Mouse (Mus musculus) hindbrain, embryonic 14.5 days (tissue): ENCODE results near the gene Fam198a. TPM values are rescaled to one million over a fixed set of nuclear protein-coding genes. Genes with fewer than 3 reads are reported as not detected.

Experiments
- ATAC-seq: fragments of 200-750 bp; cut with Nextera tagmentation; 2 replicates; pipeline ENCODE4 v1.8.0; 2017; ENCODE audit warnings: moderate number of reproducible peaks, mild to moderate bottlenecking, moderate TSS enrichment, moderate library complexity; ENCODE audit not compliant: low FRiP score
- DNase-seq: peaks from one replicate; pipeline ENCODE4 v3.0.0-alpha.2; 2015; ENCODE audit warnings: low spot score
- H3K27ac ChIP-seq: fragments of 300-500 bp; sonication (generic); 2 replicates; pipeline ENCODE4 v1.5.1; 2014; ENCODE audit warnings: mild to moderate bottlenecking, moderate library complexity
- H3K27me3 ChIP-seq: fragments of 300-500 bp; sonication (generic); 2 replicates; pipeline ENCODE4 v1.6.1; 2014; ENCODE audit warnings: mild to moderate bottlenecking, low read length, mixed read lengths; ENCODE audit not compliant: control insufficient read depth, insufficient read depth
- H3K36me3 ChIP-seq: fragments of 300-500 bp; sonication (generic); replicated peaks from 2 replicates; pipeline ENCODE4 v1.6.1; 2014; ENCODE audit not compliant: control insufficient read depth, insufficient read depth
- H3K4me1 ChIP-seq: fragments of 300-500 bp; sonication (generic); replicated peaks from 2 replicates; pipeline ENCODE4 v1.6.1; 2014; ENCODE audit warnings: antibody characterized with exemption, low read length, mixed read lengths; ENCODE audit not compliant: control insufficient read depth, insufficient read depth
- H3K4me2 ChIP-seq: fragments of 300-500 bp; sonication (generic); replicated peaks from 2 replicates; pipeline ENCODE4 v1.6.1; 2014; ENCODE audit warnings: mild to moderate bottlenecking, moderate library complexity
- H3K4me3 ChIP-seq: fragments of 300-500 bp; sonication (generic); replicated peaks from 2 replicates; pipeline ENCODE4 v1.5.1; 2014; ENCODE audit warnings: mild to moderate bottlenecking, low read length
- H3K9ac ChIP-seq: fragments of 300-500 bp; sonication (generic); 2 replicates; pipeline ENCODE4 v1.6.1; 2014
- H3K9me3 ChIP-seq: fragments of 300-500 bp; sonication (generic); 2 replicates; pipeline ENCODE4 v1.6.1; 2016; ENCODE audit warnings: low read length; ENCODE audit not compliant: control insufficient read depth
- WGBS: fragments of 180-500 bp; shearing (Covaris S2); extraction: QIAGEN DNeasy Blood & Tissue Kit; methylation state at CpG from one replicate; pipeline ENCODE4 v1.1.7; 2014; 5-methylcytosine and 5-hydroxymethylcytosine counted together
- polyA plus RNA-seq: library from polyadenylated mRNA; unstranded; fragments of >200 nt; fragmentation: Nextera tagmentation; extraction: Ambion mirVana; gene quantifications from 2 replicates; pipeline ENCODE4 v1.2.1, GENCODE M21; 2014

Gene Fam198a
- 1.7 TPM in 2 replicates for polyA plus RNA-seq

- H3K9me3 ChIP-seq: no peaks in the 10 kb centered on the region
- H3K27me3 ChIP-seq: no peaks in the 10 kb centered on the region
- no peaks in the 10 kb centered on the region for H3K36me3 ChIP-seq
- H3K4me2 ChIP-seq: peak within 1 kb of the TSS; percentile 47
- DNase-seq (peak; percentile 77), ATAC-seq (peak; percentile 88)
- peak within 1 kb of the TSS; percentile 17 for H3K4me3 ChIP-seq
- 8% methylated on average over 14 of the region's 14 CpGs for WGBS
- peaks cover 12% of the 10 kb centered on the region for H3K4me1 ChIP-seq
- peak within 1 kb of the TSS; percentile 21; the same call in 1 of the 2 replicates for H3K9ac ChIP-seq
- peak within 1 kb of the TSS; percentile 62 for H3K27ac ChIP-seq
These were observed at the start of gene Fam198a for GRCm38 (mm10) chr9:121950418-121951113. Gene Fam198a, plus strand, starts transcription at chr9:121950988.

GRCm38 (mm10) chr9:121901710-121902700, 48.8 kb upstream of the Fam198a start:
- Histone ChIP-seq H3K27me3 (no peaks in the 10 kb centered on the region), H3K27ac (no peak overlapping the region), H3K4me1 (no peaks in the 10 kb centered on the region), H3K9me3 (no peaks in the 10 kb centered on the region), H3K4me2 (no peak overlapping the region), H3K9ac (no peak overlapping the region), H3K36me3 (no peaks in the 10 kb centered on the region), H3K4me3 (no peak overlapping the region)
- DNase-seq (no peak), ATAC-seq (no peak)
- WGBS: 84% methylated on average over 5 of the region's 5 CpGs

- WGBS: 86% methylated on average over 8 of the region's 8 CpGs
- DNase-seq (no peak), ATAC-seq (no peak)
- Histone ChIP-seq H3K27ac (no peak overlapping the region), H3K4me2 (no peak overlapping the region), H3K4me3 (no peak overlapping the region), H3K36me3 (no peaks in the 10 kb centered on the region), H3K9me3 (no peaks in the 10 kb centered on the region), H3K27me3 (no peaks in the 10 kb centered on the region), H3K4me1 (no peaks in the 10 kb centered on the region), H3K9ac (no peak overlapping the region)
These were observed 47.1 kb upstream of the Fam198a start for GRCm38 (mm10) chr9:121903476-121904305.

- WGBS: 87% methylated on average over 4 of the region's 4 CpGs
- Histone ChIP-seq H3K9me3 (no peaks in the 10 kb centered on the region), H3K4me1 (no peaks in the 10 kb centered on the region), H3K4me2 (no peak overlapping the region), H3K27me3 (no peaks in the 10 kb centered on the region), H3K4me3 (no peak overlapping the region), H3K9ac (no peak overlapping the region), H3K27ac (no peak overlapping the region), H3K36me3 (no peaks in the 10 kb centered on the region)
- ATAC-seq (no peak), DNase-seq (no peak)
These were observed 46.5 kb upstream of the Fam198a start for GRCm38 (mm10) chr9:121904319-121904718.

GRCm38 (mm10) chr9:121904946-121905345, 45.8 kb upstream of the Fam198a start:
- ATAC-seq: no peak
- WGBS: 94% methylated on average over 7 of the region's 7 CpGs
- no peak for DNase-seq
- Histone ChIP-seq H3K9me3 (no peaks in the 10 kb centered on the region), H3K4me1 (no peaks in the 10 kb centered on the region), H3K4me2 (no peak overlapping the region), H3K4me3 (no peak overlapping the region), H3K9ac (no peak overlapping the region), H3K36me3 (no peaks in the 10 kb centered on the region), H3K27ac (no peak overlapping the region), H3K27me3 (no peaks in the 10 kb centered on the region)

GRCm38 (mm10) chr9:121905556-121906185, 45.1 kb upstream of the Fam198a start:
- 81% methylated on average over 4 of the region's 4 CpGs for WGBS
- DNase-seq: no peak
- H3K9ac ChIP-seq: no peak overlapping the region
- no peaks in the 10 kb centered on the region for H3K4me1 ChIP-seq
- no peaks in the 10 kb centered on the region for H3K36me3 ChIP-seq
- H3K4me3 ChIP-seq: no peak overlapping the region
- ATAC-seq: no peak
- no peak overlapping the region for H3K27ac ChIP-seq
- H3K9me3 ChIP-seq: no peaks in the 10 kb centered on the region
- no peaks in the 10 kb centered on the region for H3K27me3 ChIP-seq
- no peak overlapping the region for H3K4me2 ChIP-seq

GRCm38 (mm10) chr9:121906456-121906855, 44.3 kb upstream of the Fam198a start:
- Histone ChIP-seq H3K9me3 (no peaks in the 10 kb centered on the region), H3K4me1 (no peaks in the 10 kb centered on the region), H3K9ac (no peak overlapping the region), H3K4me2 (no peak overlapping the region), H3K27me3 (no peaks in the 10 kb centered on the region), H3K36me3 (no peaks in the 10 kb centered on the region), H3K4me3 (no peak overlapping the region), H3K27ac (no peak overlapping the region)
- ATAC-seq: no peak
- 85% methylated on average over 5 of the region's 5 CpGs for WGBS
- DNase-seq: no peak

- H3K4me2 ChIP-seq: no peak overlapping the region
- no peaks in the 10 kb centered on the region for H3K27me3 ChIP-seq
- H3K9me3 ChIP-seq: no peaks in the 10 kb centered on the region
- H3K4me1 ChIP-seq: no peaks in the 10 kb centered on the region
- no peak for ATAC-seq
- H3K36me3 ChIP-seq: no peaks in the 10 kb centered on the region
- DNase-seq: no peak
- no peak overlapping the region for H3K9ac ChIP-seq
- 71% methylated on average over 10 of the region's 10 CpGs for WGBS
- no peak overlapping the region for H3K4me3 ChIP-seq
- H3K27ac ChIP-seq: no peak overlapping the region
These were observed 43.3 kb upstream of the Fam198a start for GRCm38 (mm10) chr9:121907356-121908070.
